Comparison of ENCODE assay signal across 8 mouse cellular contexts in the genomic region with DNA sequence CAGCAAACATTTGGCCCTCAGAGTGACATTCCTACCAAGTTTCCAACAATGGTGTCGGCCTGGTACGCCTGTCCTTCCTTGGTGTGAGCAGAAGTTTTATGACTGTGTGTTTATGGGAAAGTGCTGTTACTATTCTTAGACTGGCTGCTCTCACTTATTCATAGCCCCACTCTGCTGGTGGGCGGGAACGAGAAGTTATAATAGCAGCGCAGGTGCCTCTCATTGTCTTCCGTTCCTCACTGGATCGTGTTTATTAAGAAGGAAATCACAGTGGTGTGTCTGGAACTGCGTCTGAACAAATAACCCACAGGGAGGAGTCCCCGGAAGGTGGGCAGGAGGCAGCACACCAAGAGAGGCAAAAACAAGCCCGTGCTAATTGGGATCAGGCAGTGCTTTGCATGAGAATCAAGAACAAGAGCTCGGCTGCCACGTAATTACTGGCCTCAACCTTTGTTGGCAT.
DNase-seq lines count a peak whose midpoint lies in the region; ATAC-seq lines count a peak whose summit lies in the region.
"Had no signal": no experiment of that assay in that cellular context is flagged by ENCODE, and none has a peak within 500 bp of the region (broad histone marks: within the 10 kb centered on the region; RNA-seq: fewer than 3 reads in every experiment).

No protein-coding gene starts in this region.

- DNase-seq in lung, postnatal 36 days: peak; percentile 7
- no peak for DNase-seq in lung, postnatal 4 days
- peak; percentile 49 for DNase-seq in brain, adult 2 months (ENCODE audit: low read depth, low spot score)
- peak; percentile 2 to 20 for DNase-seq in right cerebral cortex, postnatal 36 days (ENCODE audit: low spot score in 2 of 2)
- no peak for DNase-seq in adrenal gland, adult (ENCODE audit: inconsistent age in 2 of 2, low spot score in 1 of 2)
- DNase-seq in cerebellum, adult 9-10 months: no peak

- H3K9me3 ChIP-seq in heart, embryonic 15.5 days (replicated peaks): peaks cover 3% of the 10 kb centered on the region; the same call in 1 of the 2 replicates

- no peak; the same call in 1 of the 2 replicates for ATAC-seq in heart, embryonic 15.5 days (replicated peaks; ENCODE audit: insufficient number of reproducible peaks, insufficient read depth, low FRiP score, low read depth)

- H3K4me3 ChIP-seq in heart, embryonic 15.5 days: no peak overlapping the region
- H3K4me3 ChIP-seq: hindbrain, embryonic 10.5 days had no signal

- 0 out of 2 replicates have a peak overlapping the region, but pooled peaks have one; percentile 29 for H3K9ac ChIP-seq in heart, embryonic 15.5 days

- no peaks in the 10 kb centered on the region for H3K36me3 ChIP-seq in heart, embryonic 15.5 days
- H3K36me3 ChIP-seq: hindbrain, embryonic 10.5 days had no signal

- peak overlapping the region; percentile 52 for H3K4me2 ChIP-seq in heart, embryonic 15.5 days

- 21% methylated on average over 12 of the region's 12 CpGs for WGBS in heart, embryonic 15.5 days

- no peaks in the 10 kb centered on the region for H3K27me3 ChIP-seq in heart, embryonic 15.5 days

- peaks cover 46% of the 10 kb centered on the region for H3K4me1 ChIP-seq in heart, embryonic 15.5 days (replicated peaks)

- peak overlapping the region; percentile 83 for H3K27ac ChIP-seq in heart, embryonic 15.5 days
- H3K27ac ChIP-seq: hindbrain, embryonic 10.5 days had no signal

Comparison
In these comparisons a context has a peak if more than half of its experiments do, and no peak if none do; other contexts are left out.
1. DNase-seq: peak in lung, postnatal 36 days (single experiment), brain, adult 2 months (single experiment) and right cerebral cortex, postnatal 36 days (2 of 2); none in lung, postnatal 4 days (0 of 2), adrenal gland, adult (0 of 2) and cerebellum, adult 9-10 months (single experiment).